Mouse (Mus musculus): ENCODE results near the gene Slc22a3. TPM values are rescaled to one million over a fixed set of nuclear protein-coding genes. Genes with fewer than 3 reads are reported as not detected.
A peak's percentile ranks its signal among the peaks of the same experiment; 100 is the strongest.

The Slc22a3 gene
- polyA plus RNA-seq, 1 experiment from 2014 or later, result 0.59 TPM

DNA sequence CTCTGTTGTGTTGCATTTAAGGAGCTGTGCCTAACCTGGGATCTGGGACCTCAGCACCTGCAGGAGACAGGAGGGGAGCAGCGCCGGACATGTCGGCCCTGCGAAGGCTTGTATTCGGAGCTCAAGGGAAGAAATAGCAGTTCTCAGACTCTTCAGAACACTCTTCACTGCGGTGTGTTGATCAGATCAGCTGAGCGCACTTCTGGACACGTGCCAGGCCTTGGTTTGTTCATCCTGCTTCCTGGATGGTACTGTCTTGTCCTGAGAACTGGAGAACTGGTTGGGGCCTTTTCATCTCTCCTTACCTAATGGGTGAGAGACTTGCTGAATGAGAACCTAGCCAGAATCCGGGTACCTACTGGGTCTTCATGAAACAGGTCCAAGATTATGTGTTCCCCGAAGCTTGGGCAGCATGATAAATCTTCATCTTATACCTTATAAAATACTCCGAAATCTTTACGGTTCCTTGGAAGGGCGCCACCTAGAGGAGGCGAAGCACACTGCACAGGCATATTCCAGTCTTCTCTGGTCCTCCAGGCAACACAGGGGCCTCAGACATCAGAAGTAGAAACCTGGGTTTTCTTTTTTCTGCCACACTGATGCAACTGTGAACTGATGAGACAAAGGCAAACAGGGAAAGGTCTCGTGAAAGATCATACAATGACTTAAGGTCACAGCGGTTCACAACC, 86.5 kb downstream of the Slc22a3 start:
- ATAC-seq (ENCODE audit: low read depth), result no peak
- Histone ChIP-seq H3K9ac (ENCODE audit: low read length) (no peak overlapping the region), H3K4me1 (replicated peaks; ENCODE audit: control insufficient read depth, insufficient read depth, low read length) (peaks cover 8% of the 10 kb centered on the region), H3K4me2 (ENCODE audit: low read depth, low read length) (no peak overlapping the region), H3K4me3 (ENCODE audit: low read length) (no peak overlapping the region), H3K36me3 (ENCODE audit: control insufficient read depth, insufficient read depth, low read length) (no peaks in the 10 kb centered on the region), H3K9me3 (ENCODE audit: control insufficient read depth, low read length) (no peaks in the 10 kb centered on the region), H3K27ac (ENCODE audit: low read length) (no peak overlapping the region), H3K27me3 (ENCODE audit: control insufficient read depth, insufficient read depth, low read depth, low read length) (no peaks in the 10 kb centered on the region)
- WGBS, result 54% methylated on average over 16 of the region's 16 CpGs

DNA sequence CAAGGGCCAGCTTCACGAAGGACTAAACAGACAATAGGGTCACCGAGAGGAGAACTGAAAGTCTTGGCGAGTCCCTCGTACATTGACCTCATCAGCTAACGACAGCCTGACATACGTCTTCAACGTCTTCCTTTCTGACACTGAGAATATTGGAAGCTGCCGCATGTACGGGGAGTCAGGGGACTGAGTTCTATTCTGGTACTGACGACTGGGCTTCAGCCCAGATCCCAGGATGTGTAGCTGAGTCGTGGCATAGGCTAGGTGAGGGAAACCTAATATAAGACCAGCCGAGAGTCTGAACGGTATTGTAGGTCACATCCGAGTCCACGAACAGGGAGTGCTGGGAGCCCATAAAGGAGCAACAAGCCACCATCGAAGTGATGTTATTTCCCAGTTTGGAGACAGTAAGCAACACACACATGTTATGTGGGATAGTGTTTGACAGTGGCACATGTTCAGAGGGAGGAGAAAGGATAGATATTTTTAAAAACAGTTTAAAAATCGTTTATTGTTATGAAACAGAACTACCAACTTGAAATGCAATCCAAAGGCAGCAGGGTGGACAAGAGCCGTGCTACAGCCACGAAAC, 87.9 kb downstream of the Slc22a3 start:
- no peaks in the 10 kb centered on the region for H3K36me3 ChIP-seq (ENCODE audit: control insufficient read depth, insufficient read depth, low read length)
- H3K27ac ChIP-seq (ENCODE audit: low read length), result peak overlapping the region; percentile 45; the same call in 1 of the 2 replicates
- H3K27me3 ChIP-seq (ENCODE audit: control insufficient read depth, insufficient read depth, low read depth, low read length), result no peaks in the 10 kb centered on the region
- no peak overlapping the region for H3K4me2 ChIP-seq (ENCODE audit: low read depth, low read length)
- H3K4me3 ChIP-seq (ENCODE audit: low read length), result no peak overlapping the region
- 34% methylated on average over 19 of the region's 19 CpGs for WGBS
- no peak for ATAC-seq (ENCODE audit: low read depth)
- H3K9ac ChIP-seq (ENCODE audit: low read length), result no peak overlapping the region
- H3K4me1 ChIP-seq (replicated peaks; ENCODE audit: control insufficient read depth, insufficient read depth, low read length), result peaks cover 19% of the 10 kb centered on the region
- no peaks in the 10 kb centered on the region for H3K9me3 ChIP-seq (ENCODE audit: control insufficient read depth, low read length)

DNA sequence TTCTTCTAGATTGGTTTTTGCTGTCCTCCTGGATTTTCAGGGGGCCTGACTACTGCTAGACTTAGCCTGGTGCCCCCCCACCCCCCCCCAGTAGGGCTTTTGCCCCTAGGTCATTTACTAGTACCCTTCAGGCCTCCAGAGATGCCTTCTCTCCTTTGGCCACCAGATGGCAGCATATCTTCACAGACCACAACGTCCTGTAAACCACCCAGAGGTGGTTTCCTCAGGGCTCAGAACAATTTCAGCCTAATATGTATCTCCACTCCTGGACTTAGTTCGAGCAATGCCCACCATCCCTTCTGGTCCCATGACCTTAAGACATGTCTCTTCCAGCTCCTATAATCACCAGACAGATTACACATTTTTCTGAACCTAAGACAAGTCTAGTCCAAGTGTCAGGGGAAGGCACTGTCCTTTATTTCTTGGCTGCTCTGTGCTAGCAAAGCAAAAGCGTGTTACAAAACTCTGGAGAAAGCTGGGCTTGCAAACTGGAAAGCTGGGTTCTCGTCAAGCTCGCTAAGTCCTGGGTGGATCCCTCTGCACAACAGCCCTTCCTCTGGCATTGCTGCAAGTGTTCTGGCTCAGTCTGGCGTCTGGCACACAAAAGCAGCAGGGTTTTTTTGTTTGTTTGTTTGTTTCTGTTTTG, 91.1 kb downstream of the Slc22a3 start:
- Histone ChIP-seq H3K27me3 (ENCODE audit: control insufficient read depth, insufficient read depth, low read depth, low read length) (no peaks in the 10 kb centered on the region), H3K9ac (ENCODE audit: low read length) (no peak overlapping the region), H3K4me2 (ENCODE audit: low read depth, low read length) (no peak overlapping the region), H3K36me3 (ENCODE audit: control insufficient read depth, insufficient read depth, low read length) (no peaks in the 10 kb centered on the region), H3K4me3 (ENCODE audit: low read length) (no peak overlapping the region), H3K9me3 (ENCODE audit: control insufficient read depth, low read length) (no peaks in the 10 kb centered on the region), H3K27ac (ENCODE audit: low read length) (peak overlapping the region; percentile 37), H3K4me1 (replicated peaks; ENCODE audit: control insufficient read depth, insufficient read depth, low read length) (peaks cover 25% of the 10 kb centered on the region)
- peak; percentile 43 for ATAC-seq (ENCODE audit: low read depth)
- WGBS, result 25% methylated on average over 6 of the region's 6 CpGs

DNA sequence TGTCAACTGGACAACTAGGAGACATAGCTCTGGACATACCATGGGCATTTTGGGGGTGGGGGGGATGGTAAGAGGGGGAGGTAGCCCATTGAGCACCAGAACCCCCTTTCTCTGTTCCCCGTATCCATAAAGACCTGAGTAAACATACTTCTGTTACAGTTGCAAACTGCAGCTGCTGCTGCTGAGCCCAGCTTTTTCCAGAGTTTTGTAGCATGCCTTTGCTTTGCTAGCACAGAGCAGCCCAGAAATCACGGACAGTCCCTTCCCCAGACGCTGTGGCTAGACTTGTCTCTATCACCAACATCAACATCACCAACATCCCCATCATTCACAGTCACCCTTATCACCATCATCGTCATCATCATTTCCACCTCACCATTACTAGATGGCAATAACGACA, 91.8 kb downstream of the Slc22a3 start:
- Histone ChIP-seq H3K4me1 (replicated peaks; ENCODE audit: control insufficient read depth, insufficient read depth, low read length) (peaks cover 24% of the 10 kb centered on the region), H3K36me3 (ENCODE audit: control insufficient read depth, insufficient read depth, low read length) (no peaks in the 10 kb centered on the region), H3K27ac (ENCODE audit: low read length) (peak overlapping the region; percentile 37), H3K9ac (ENCODE audit: low read length) (0 out of 2 replicates have a peak overlapping the region, but pooled peaks have one; percentile 23), H3K4me3 (ENCODE audit: low read length) (no peak overlapping the region), H3K4me2 (ENCODE audit: low read depth, low read length) (no peak overlapping the region), H3K9me3 (ENCODE audit: control insufficient read depth, low read length) (no peaks in the 10 kb centered on the region), H3K27me3 (ENCODE audit: control insufficient read depth, insufficient read depth, low read depth, low read length) (no peaks in the 10 kb centered on the region)
- WGBS, result 26% methylated on average over 5 of the region's 5 CpGs
- ATAC-seq (ENCODE audit: low read depth), result no peak

DNA sequence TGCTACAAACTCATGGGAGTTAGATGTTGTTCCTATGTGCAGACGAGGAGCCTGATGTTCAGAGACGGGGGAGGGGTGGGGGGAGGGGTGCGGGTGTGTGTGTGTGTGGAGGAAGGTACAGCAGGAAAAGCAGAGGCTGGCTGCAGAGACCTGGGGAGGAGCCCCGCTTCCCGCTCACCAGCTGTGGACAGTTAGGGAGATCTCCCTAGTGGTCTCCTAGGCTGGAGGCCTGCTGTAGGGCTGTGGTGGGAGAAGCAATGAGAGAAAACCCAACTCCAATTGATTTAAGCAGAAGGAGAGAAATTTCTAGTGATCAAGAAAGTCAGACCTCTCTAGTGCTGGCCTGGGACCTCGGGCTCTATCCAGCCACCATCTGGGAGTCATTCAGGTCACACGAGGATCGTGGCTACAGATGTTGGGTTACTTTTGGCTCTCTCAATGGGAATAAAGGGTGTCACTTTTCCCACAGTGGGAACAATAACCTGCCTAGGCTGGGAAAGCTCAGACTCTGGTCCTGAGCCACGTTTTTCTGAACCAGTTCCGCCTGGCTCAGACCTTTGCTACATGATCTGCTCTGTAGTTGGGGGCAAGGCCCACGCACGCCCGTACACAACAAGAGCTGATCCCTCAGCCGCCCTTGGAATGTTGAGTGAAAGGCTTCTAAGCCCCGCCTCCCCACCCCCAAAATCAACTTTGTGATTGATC, 92.3 kb downstream of the Slc22a3 start:
- Histone ChIP-seq H3K36me3 (ENCODE audit: control insufficient read depth, insufficient read depth, low read length) (no peaks in the 10 kb centered on the region), H3K27me3 (ENCODE audit: control insufficient read depth, insufficient read depth, low read depth, low read length) (no peaks in the 10 kb centered on the region), H3K4me3 (ENCODE audit: low read length) (no peak overlapping the region), H3K9ac (ENCODE audit: low read length) (peak overlapping the region; percentile 23; the same call in 1 of the 2 replicates), H3K9me3 (ENCODE audit: control insufficient read depth, low read length) (no peaks in the 10 kb centered on the region), H3K4me2 (ENCODE audit: low read depth, low read length) (no peak overlapping the region), H3K4me1 (replicated peaks; ENCODE audit: control insufficient read depth, insufficient read depth, low read length) (peaks cover 23% of the 10 kb centered on the region), H3K27ac (ENCODE audit: low read length) (peak overlapping the region; percentile 37)
- WGBS, result 34% methylated on average over 15 of the region's 15 CpGs
- peak; percentile 18; the same call in 1 of the 2 replicates for ATAC-seq (ENCODE audit: low read depth)

DNA sequence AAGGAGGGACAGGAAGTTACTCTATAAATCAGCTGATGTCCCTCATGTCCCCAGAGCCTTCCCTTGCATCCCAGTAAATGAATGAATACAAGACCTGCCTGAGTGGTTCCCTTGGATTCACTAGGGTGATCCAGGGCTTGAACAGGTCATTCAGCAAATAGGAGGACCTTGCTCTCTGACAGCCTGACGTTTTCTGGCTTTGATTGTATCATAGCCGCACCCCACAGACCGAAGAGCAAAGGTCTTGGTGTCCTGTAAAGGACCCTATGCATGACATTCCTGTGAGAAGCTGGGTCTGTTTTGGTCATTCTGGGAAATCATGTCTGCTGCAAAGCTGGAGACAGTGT, 94.6 kb downstream of the Slc22a3 start:
- WGBS, result 57% methylated on average over 3 of the region's 3 CpGs
- Histone ChIP-seq H3K4me1 (replicated peaks; ENCODE audit: control insufficient read depth, insufficient read depth, low read length) (peaks cover 21% of the 10 kb centered on the region), H3K9ac (ENCODE audit: low read length) (no peak overlapping the region)

DNA sequence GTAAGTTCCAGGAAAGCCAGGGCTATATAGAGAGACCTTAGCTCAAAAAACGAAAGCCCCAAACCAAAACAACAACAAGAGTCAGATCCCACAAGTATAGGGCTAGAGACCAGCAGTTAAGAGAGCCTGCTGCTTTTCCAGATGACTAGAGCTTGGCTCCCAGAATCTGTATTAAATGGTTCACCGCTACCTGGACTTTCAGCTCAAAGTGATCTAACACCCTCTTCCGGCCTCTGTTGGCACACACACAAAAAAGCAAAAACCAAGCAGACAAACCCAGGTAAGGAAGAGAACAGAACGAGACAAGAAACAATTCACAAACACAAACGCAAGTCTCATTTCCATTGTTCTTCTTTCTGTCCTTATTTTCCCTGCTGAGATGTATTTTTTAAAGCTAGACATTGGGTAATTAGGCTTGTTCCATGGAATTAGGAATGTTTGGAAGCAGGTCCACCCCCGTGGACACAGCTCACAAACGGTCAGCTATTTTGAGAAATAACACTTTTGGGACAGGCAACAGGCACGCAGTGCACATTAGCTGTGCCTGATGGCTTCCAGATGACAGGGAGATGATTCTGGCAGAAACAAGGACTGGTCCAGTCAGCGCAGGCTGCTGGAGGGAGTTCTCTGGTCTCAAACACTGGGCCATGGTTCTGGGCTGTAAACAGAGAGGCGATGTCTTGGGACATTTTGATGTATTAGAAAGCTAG, 95.2 kb downstream of the Slc22a3 start:
- peak; percentile 93 for ATAC-seq (ENCODE audit: low read depth)

More for the DNA sequence above, 94.6 kb downstream of the Slc22a3 start:
- H3K27me3 ChIP-seq (ENCODE audit: control insufficient read depth, insufficient read depth, low read depth, low read length), result no peaks in the 10 kb centered on the region
- H3K9me3 ChIP-seq (ENCODE audit: control insufficient read depth, low read length), result no peaks in the 10 kb centered on the region
- peak overlapping the region; percentile 88 for H3K27ac ChIP-seq (ENCODE audit: low read length)
- ATAC-seq (ENCODE audit: low read depth), result no peak
- no peak overlapping the region for H3K4me2 ChIP-seq (ENCODE audit: low read depth, low read length)
- H3K4me3 ChIP-seq (ENCODE audit: low read length), result no peak overlapping the region
- no peaks in the 10 kb centered on the region for H3K36me3 ChIP-seq (ENCODE audit: control insufficient read depth, insufficient read depth, low read length)

DNA sequence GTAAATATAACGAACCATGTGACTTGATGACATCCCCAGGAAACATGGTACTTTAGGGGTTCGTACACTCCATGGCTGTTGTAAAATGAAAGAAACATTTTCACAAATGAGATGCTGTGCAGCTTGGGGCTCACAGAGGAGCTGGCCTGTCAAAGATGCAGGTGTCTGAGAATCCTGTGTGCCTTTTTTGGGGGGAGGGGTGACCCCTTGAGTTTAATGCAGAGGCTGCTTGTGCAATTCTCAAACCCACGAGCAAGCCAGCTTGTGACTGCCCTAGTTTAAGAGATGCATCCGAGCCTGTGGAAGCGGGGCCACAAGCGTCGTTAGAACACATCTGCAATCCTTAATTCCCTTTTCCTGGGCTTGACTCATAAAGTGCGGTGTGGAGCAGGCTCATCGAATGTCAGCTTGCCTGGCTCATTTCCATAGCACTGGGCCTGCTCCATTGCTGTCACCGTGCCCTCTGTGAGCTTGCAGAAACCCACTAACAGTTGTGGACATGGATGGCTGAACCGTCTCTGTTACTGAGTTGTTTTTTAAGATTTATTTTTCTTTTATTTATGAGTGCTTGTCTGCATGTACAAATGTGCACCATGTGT, 98.1 kb downstream of the Slc22a3 start:
- H3K36me3 ChIP-seq (ENCODE audit: control insufficient read depth, insufficient read depth, low read length), result no peaks in the 10 kb centered on the region
- H3K4me1 ChIP-seq (replicated peaks; ENCODE audit: control insufficient read depth, insufficient read depth, low read length), result peaks cover 8% of the 10 kb centered on the region
- no peak overlapping the region for H3K27ac ChIP-seq (ENCODE audit: low read length)
- no peaks in the 10 kb centered on the region for H3K27me3 ChIP-seq (ENCODE audit: control insufficient read depth, insufficient read depth, low read depth, low read length)
- no peak overlapping the region for H3K4me3 ChIP-seq (ENCODE audit: low read length)
- ATAC-seq (ENCODE audit: low read depth), result no peak
- no peak overlapping the region for H3K9ac ChIP-seq (ENCODE audit: low read length)
- H3K9me3 ChIP-seq (ENCODE audit: control insufficient read depth, low read length), result peaks cover 3% of the 10 kb centered on the region; the same call in 1 of the 2 replicates
- WGBS, result 49% methylated on average over 11 of the region's 11 CpGs
- H3K4me2 ChIP-seq (ENCODE audit: low read depth, low read length), result no peak overlapping the region

More for the DNA sequence above, 95.2 kb downstream of the Slc22a3 start:
- peak overlapping the region; percentile 90 for H3K27ac ChIP-seq (ENCODE audit: low read length)
- H3K4me1 ChIP-seq (replicated peaks; ENCODE audit: control insufficient read depth, insufficient read depth, low read length), result peaks cover 21% of the 10 kb centered on the region
- peak overlapping the region; percentile 37; the same call in 1 of the 2 replicates for H3K9ac ChIP-seq (ENCODE audit: low read length)
- no peaks in the 10 kb centered on the region for H3K27me3 ChIP-seq (ENCODE audit: control insufficient read depth, insufficient read depth, low read depth, low read length)
- WGBS, result 43% methylated on average over 10 of the region's 10 CpGs
- no peak overlapping the region for H3K4me3 ChIP-seq (ENCODE audit: low read length)
- H3K36me3 ChIP-seq (ENCODE audit: control insufficient read depth, insufficient read depth, low read length), result no peaks in the 10 kb centered on the region
- H3K9me3 ChIP-seq (ENCODE audit: control insufficient read depth, low read length), result no peaks in the 10 kb centered on the region
- H3K4me2 ChIP-seq (ENCODE audit: low read depth, low read length), result no peak overlapping the region
